Mouse (Mus musculus) layer of hippocampus, postnatal 10 days (tissue): ENCODE measurements around the gene Pigt. TPM values are rescaled to one million over a fixed set of nuclear protein-coding genes. Genes with fewer than 3 reads are reported as not detected.

ENCODE experiments used
- DNase-seq, 2 experiments: peaks; one replicate each; pipeline ENCODE4 v3.0.0; 2021; ENCODE audit warnings: low spot score in 2 of 2
- total RNA-seq, 2 experiments: library from RNA; stranded (reverse); gene quantifications; 2 replicates each; pipeline ENCODE4 v1.2.3; 2021

Pigt gene
- total RNA-seq, 2 experiments from 2014 or later, result 106 to 109 TPM

DNA sequence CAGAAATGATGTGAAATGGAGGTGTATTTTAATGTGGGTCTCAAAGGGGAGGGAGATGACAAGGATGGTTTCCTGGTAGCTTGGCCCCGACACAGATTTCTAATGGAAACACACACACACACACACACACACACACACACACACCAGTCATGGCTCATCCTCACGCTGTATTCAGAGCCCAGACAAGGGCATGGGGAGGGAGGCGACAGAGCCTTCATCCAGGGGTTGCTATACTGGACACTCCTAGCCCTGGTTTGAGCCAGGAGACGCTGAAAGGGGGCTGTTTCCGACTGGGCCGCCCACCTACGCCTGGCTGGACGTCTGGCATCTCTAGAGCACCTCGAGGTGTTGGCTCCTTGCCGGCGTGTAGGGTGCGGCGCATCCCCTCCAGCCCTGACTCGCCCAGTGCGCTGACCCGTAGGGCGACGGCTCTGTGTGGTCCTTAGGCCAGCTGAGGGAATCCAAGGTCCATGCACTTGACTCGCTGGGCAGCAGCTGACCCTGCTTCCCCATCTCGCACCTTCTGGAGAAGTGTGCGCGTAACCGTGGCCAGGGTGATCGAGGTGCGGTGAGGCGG is 11.6 kb upstream of the Pigt start, which contains the start of gene Dbndd2:
Gene Dbndd2, plus strand, starts transcription at position 426 of the 577 bp plus-strand sequence.
- DNase-seq, result peak in 1 of 2 experiments; percentile 64

DNA sequence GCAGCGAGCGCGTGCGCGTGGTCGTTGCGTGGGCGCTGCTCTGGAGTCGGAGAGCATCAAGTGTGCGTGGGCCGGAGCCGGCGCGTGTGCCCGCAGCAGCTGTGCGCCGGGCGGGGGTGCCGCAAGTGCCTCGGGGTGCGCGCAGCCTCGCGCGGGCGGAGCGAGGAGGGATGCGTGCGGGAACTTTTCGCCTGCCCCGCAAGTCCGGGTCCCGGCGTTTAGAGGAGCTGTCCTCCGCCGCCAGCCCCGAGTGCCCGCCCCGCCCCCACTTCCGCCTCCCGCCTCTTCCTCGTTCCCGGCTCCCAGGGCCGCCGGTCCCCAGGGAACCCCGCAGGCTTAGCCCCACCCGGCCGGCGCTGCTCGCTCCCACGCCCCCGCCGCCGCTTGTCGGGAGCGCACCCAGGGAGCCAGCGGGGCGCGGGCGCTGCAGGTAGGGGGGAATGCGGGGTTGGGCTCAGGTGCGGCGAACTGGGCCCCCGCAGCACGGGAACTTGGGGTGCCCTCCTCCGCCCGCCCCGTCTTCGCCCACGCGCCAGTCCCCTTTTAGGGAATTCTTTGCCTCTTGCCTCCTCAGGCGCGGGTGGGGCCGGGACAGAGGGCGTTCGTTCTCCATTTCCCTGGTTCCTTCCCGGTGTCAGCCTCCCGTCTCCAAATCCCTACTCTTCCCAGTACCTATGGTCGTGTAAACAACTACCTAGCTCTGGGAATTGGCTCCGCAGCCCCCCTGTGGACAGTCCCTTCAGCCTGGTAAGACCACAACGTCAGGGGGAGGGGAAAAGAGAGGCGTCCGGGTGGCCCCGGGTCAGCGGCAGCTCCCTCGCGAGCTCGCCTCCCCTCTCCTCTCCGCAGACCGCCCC is 10.8 kb upstream of the Pigt start:
- peak; percentile 61 to 69 for DNase-seq

DNA sequence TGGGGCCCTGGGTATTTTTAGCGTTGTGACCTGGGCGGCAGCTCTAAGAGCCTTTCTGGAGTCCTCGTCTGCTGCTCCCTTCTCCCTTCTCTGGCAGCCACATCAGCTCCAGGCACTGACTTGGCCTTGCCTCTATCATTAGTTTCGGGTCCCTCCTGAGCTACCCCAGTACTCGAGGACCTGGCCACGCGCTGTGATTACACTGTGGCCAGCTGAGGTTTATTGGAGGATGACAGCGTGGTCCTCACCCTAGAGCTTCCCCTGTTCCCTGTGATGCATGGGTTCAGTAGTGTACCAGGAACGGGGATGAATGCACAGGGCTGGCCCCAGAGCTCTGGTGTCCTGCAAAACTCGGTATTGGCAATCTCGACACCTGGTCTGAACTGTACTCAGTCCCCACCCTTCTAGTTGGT is 10.2 kb upstream of the Pigt start:
- DNase-seq, result no peak

DNA sequence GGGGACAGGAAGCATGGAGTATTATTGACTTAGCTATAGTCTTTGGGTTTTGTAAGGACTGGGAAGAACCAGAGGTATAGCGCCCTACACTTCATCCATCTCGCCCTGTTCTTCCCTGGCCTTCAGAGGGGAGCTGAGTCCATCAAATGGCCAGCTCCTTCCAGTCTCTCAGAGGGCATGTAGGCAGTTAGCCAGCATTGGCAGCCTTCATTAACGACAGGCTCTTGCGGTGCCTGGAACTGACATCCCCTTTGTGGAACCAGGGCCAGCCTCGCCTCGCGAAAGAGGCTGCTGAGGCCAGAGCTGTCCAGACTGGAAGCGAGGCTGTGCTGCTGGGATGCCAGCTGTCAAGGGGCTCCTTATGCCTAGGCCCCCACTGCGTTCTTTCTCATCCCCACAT is 9.5 kb upstream of the Pigt start:
- peak; percentile 38 to 58 for DNase-seq

DNA sequence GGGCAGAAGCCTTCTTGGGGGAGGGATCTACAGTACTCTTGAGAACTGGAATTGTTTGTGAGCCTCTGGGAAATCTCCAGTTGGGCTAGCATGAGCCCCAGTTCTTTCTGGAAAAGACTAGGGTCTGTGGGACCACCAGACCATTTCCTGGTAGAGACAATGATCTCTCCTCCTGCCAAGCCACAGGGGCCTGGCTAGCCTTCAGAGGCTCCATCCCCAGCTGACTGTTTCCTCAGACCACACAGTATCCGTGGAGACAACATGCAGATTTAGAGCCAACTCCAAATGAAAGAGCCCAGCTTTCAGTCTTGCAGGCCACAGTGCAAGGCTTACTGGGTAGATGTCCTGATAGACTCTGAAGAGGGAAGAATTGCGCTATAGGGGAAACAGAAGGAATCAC is 3.2 kb upstream of the Pigt start:
- DNase-seq, result peak in 1 of 2 experiments; percentile 34

DNA sequence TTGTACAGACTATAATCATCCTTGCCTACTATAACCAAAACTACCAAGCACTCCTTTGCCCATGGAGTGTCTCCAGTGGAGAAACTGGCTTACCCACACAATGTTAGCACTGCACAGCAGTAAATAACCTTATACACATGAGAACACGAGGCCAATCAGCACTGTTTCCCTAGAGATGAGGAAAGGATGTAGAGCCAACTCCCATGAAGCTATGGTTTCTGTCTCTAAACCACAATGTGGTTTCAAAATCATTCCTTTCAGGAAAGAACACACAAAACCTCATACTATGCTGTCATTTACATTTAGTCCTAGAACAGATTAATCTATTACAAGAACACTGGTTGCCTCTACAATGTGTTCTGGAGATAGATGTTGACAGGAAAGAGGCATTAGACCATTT is 989 bp upstream of the Pigt start:
- no peak for DNase-seq

DNA sequence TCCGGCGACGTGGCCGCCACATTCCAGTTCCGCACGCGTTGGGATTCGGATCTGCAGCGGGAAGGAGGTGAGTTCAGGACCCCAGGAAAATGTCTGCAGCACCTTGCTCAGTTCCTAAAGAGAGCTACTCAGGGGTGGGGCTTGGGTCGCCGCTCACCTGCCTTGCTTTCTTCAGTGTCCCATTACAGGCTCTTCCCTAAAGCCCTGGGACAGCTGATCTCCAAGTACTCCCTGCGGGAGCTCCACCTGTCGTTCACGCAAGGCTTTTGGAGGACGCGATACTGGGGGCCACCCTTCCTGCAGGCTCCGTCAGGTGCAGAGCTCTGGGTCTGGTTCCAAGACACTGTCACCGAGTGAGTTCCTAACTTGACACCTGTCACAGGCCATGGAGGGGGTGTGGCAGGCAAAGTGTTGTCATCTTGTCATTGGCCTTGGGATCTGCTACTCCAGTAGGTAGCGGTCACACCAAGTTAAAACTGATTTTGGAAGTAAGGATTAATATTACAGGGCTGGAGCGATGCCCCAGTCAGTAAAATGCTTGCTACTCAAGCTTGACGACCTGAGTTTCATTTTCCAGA is 460 bp downstream of the Pigt start:
- DNase-seq, result no peak

DNA sequence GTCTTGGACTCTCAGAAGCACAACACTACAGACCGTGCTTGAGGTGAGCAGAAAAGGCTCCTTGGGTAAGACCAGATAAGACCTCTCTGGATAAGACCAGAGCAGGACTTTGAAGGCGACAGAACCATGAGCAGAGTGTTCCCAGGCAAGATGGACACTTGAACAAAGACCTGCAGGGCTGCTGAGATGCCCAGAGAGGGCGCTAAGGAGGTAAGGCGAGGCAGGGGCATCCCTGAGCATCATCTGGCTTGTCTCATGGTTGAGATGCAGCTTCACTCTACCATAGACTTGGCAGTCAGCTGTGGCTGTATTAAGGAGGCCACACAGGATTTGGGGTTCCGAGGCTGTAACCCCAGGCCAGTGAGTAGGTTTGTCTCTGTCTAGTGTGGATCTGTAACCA is 2.0 kb downstream of the Pigt start:
- no peak for DNase-seq

DNA sequence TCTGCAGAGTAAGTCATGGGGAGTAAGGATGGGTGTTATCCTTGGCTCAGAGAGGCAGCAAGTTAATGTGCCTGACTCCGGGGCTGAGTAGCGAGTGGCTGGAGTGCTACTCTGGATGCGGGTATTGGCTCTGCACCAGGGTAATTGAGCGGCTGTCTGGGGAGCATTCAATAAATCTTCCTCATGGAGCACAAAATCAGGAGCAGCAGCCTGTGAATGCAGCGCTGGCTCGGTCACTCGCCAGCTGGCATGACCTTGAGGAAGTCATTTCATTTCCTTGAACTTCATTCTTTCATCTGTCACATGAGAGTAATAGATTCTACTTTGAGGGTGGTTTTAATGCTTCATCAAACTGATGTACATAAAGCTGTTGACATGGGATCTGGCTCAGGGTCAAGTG is 3.2 kb downstream of the Pigt start:
- DNase-seq, result no peak

DNA sequence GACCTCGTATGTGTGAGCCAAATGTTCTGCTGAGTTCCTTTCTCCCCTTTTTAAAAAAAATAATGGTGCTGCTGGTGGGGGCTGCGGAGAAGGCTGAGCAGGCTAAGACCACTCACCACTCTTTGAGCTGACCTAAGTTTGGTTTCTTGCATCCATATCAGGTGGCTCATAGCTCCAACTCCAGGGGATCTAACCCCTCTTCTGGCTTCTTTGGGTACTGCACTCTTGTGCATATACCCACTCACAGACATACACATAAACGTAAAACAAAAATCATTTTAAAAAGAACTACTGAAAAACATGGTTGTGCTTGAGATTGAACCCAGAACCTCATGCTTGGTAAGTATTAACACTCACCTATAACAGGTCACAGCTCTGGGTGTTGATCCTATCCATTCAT is 7.6 kb downstream of the Pigt start:
- DNase-seq, result no peak

DNA sequence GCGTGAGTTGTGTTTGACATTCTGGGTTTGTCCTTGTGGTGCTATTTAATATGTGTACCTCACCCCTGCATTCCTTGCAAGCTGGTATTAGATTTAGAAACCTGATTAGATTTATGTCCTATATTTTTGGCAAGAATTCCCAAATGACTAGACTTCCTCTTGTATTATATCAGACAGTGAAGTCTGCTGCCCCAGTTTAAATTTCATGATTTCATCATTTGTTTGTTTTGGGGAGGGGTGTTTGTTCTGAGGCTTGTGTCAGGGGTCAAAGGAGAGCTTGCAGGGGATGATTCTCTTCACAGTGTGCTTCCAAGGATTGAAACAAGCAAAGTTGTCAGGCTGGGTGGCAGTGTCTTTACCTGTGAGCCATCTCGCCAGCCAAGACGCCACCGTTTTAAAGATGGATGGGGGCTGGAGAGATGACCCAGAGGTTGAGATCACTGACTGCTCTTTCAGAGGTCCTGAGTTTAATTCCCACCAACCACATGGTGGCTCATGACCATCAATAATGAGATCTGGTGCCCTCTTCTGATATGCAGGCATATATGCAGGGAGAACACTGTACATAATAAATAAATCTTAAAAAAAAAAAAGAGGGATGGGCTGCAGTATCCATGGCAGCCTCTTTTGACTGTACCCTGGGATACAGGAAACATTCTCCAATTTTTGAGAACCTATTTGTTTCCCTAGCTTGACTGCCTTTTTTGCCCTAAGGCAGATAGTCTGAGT is 8.5 kb downstream of the Pigt start:
- DNase-seq, result no peak

DNA sequence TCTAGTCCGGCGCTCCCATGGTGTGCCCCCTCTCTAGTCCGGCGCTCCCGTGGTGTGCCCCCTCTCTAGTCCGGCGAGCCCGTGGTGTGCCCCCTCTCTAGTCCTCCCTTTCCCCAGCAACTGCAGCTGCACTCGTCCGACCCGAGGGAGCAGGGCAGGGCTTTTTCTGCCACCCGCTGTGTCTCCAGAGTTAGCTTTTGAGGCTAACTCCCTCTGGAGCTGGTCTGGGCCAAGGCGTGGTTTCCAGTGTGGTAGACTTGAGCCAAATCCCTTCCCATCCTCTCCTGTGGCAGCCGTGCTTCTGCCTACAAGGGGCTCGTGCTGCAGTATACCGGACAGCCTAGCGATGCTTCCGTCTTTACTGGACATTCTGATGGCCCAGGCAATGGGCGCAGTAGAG is 10.5 kb downstream of the Pigt start:
- no peak for DNase-seq

DNA sequence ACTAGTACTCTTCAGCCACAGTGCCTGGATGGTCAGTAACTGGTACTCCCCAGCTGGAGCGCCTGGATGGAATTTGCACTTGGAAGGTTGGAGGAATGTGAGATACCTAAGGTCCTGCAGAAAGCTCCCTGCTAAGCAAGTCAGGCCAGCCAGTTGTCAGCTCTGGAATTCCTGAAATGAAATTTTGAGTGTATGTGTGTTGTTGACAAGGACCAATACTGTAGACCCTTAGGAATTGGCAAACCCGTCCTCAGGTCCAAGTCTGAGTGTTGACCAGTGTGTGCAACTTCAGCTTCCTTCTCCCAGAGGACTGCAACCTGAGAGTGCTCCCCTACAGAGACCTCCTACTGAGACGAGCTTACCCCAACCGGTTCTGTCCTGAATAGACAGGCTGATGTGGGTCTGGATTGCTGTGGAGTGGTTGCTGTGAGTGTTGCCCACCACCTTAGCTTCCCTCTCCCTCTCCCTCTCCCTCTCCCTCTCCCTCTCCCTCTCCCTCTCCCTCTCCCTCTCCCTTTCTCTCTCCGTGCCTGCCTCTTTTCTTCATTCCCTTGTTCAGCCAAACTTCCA is 13.4 kb downstream of the Pigt start:
- DNase-seq, result no peak

DNA sequence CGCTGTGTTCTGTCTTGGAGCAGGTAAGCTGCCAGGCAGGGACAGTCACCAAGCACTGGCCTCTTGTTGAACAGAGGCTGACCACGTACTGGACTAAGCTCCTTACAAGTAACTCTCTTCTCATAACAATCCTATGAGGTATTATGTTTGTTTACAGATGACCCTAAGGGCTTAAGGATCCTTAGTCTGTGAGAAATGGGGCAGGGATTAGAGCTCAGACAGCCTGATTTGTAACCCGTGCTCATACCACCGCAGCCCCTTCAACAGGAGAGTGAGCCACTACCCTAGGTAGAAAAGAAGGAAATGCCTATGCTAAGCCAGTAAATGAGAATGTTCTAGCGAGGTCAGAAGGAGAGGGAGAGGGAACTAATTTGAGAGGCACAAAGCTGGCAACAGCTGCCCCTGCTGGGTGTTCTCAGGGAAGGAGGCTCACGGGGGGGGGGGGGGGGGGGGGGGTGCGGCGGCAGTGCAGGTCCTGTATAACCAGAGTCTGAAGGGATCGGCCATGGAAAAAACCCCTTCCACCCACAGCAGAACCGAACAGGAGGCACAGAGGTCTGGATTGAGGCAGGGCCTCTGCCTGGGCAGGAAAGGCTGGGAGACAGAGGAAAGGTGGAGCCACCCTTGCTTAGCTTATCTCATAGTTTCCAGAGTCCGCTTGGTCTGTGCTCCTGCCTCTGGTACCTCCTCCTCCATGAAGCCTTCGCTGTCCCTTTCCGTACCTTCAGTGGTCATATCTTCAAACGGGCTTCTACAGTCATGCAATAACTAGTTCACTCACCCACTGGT is 15.0 kb downstream of the Pigt start:
- DNase-seq, result no peak

DNA sequence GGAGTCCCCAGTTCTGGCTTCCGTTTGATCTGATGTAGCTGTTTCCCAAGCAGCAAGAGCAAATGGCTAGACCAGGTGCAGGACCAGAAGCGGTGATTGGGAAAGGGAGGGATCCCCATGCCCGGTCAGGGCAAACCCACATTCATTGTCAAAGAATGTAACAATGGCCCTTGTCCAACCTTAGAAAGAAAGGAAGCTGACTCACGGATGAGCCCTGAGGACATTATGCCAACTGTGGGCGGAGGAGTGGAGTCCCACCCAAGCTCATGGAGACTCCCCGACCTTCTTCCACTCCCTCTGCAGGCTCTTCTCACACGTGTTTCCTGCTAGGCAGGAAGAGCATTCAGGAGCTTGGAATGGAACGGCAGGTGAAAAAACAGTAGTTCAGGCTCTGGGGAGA is 16.1 kb downstream of the Pigt start:
- DNase-seq, result no peak

DNA sequence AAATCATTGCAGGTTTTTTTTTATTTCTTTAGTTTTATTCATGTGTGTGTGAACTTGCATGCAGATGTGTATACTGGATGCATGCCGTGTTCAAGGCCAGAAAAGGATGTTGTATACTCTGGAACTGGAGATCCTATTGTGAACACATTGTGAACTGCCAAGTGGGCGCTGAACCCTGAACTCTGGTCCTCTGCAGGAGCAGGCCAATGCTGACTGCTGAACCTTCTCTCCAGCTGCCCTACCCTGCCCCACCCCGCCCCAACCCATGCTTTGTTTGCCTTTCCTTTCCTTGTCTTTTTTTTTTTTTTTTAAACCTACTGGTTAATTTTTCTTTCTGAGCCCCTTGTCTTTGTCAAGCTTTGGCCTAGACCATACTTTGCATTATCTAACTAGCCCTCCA is 17.6 kb downstream of the Pigt start:
- DNase-seq, result no peak

DNA sequence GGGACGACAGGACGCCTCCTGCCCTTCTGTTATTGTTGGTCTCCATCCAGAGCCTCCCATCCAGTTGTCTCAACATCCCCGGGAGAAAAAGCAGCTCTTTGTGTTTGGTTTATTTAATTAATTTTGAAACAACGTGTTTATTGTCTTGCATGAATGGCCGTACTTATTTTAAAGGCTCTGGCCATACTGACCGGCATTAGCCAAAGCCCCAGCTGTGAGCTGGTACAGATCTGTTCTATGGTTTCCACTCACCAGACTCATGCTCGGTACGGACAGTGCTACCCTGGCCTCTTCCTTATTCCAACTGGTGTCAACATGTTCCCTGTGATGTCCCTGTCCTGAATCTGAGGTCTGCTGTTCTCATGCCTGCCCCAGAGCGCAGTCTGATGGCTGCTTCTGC is 18.6 kb downstream of the Pigt start:
- no peak for DNase-seq

DNA sequence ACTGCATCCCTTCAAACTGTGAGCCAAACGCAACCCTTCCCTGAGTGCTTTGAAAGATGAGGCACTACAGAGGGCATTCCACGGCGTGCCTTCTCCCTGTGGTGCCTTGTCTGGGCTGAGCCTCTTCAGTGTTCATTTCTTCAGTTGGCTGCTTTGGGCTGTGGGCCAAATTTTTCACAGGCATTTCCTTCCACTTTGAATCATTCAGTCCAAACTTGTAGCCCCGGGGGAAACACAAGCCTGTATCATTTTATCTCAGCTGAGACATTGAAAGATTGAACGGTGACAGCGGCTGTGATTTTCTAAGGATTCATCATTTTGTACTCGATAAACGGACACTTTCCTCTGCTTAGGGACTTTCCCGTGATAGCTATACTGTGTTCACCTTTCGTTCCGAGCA is 19.3 kb downstream of the Pigt start:
- no peak for DNase-seq

DNA sequence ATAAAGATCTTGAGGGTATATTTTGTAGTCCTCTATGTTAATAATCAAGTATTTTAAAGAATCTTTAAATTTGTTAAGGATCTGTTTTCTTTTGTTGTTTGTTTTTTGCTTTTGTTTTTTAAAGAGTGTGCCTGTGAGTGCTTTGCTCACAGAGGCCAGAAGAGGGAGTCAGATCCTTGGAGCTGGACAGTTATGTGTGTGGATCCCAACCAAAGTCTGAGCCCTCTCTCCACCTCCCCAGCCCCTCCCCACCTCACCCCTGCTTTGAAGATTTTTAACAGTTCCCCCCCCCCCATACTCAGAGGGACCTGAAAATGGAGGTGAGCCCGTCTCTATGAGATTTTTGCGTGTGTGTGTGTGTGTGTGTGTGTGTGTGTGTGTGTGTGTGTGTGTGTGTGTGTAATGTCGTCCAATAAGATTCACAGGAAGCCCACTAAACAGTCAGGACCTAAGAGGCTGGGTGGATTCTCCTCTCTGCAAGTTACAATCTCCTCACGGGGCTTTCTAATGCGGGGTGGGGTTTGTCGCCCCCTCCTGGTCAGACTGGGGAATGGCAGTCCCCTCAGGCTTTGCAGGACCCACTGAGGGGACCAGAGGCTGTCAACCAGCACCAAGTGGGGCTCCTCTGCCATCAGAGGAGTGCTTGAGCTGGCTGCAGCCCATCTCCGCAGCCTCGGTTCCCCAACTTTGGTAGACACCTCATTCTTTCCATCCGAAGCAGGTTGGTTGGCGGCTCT is 20.3 kb downstream of the Pigt start:
- DNase-seq, result peak; percentile 54 to 61
